Mouse (Mus musculus) ES-Bruce4 (cell line): ENCODE results near the gene Hydin.

Source experiments
- CTCF ChIP-seq: IDR thresholded peaks from one replicate; pipeline ENCODE4 v1.8.1; 2011; ENCODE audit warnings: low read depth, low read length
- EP300 ChIP-seq: IDR thresholded peaks from 2 replicates; pipeline ENCODE4 v1.6.1; 2011; ENCODE audit warnings: low read depth, low read length; ENCODE audit not compliant: insufficient read depth
- POLR2A ChIP-seq: IDR thresholded peaks from one replicate; pipeline ENCODE4 v1.8.1; 2011; ENCODE audit warnings: low read length; ENCODE audit not compliant: insufficient read depth

DNA sequence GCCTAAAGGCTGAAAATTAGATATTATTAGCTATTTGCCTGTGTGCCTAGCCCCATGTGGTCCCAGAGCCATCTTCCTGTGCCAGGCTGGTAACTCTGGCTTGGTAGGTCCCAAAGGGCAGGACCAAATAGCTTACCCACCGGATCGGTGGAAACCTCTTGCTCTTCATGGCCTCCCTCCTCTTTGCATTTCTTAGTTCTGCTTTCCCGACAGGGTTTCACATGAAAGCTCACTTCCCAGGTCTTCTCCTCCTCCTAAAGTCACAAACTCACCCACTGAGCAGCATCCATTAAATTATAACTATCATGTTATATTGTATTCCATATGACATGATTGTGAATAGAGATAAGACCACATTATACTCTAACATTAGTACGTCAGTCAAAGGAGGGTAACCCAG, 234.6 kb downstream of the Hydin start:
- no peak for TF ChIP-seq CTCF
- TF ChIP-seq EP300 = no peak
- no peak for TF ChIP-seq POLR2A
